Mouse (Mus musculus) testis, postnatal 10 days (tissue): Measurements from ENCODE around the gene H60b.
"Not testable (repeated sequence)": the region's sequence is repeated elsewhere in the genome, so short reads cannot be mapped to it uniquely, and the experiment has no call there.

Experiments
- DNase-seq: peaks from one replicate; pipeline ENCODE4 v3.0.0; 2021; ENCODE audit warnings: low spot score

The H60b gene

GRCm38 (mm10) chr10:22158310-22158999 lies at the start of gene H60b, which contains the start of gene Raet1e:
Gene H60b (plus strand): TSS chr10:22158586.
Gene Raet1e (plus strand): TSS chr10:22158569.
- peak; percentile 80 for DNase-seq

DNA sequence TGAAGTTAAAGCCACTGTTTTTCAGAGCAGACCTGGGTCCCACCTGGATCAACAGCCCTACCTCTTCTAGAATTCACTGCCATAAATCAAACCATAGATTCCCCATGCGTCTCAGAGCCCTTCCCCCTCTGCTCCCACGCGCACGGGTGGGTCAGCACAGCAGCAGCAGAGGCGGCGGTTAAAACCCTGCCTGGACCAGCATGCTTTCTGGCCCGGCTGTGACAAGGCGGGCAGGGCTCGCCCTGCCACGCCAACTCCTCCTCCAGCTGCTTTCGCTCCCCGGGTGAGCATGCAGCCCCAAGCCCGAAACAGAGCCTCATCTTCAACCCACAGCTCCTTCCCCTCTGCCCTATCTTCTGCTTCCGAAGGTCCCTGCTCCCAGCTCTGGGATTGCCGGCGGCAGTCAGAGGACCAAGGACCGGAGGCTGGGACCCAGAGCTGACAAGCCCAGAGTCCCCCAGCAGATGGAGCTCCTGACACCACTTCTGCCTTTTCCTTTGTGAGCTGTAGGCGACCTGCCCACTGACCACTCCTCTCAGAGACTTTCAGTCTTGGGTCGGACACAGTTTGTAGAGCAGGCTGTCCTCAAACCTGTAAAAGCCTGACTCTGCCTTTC lies 17.6 kb upstream of the H60b start:
- peak; percentile 84 for DNase-seq

- DNase-seq = peak; percentile 59
Observed at GRCm38 (mm10) chr10:22142194-22142593, 16.2 kb upstream of the H60b start.

DNA sequence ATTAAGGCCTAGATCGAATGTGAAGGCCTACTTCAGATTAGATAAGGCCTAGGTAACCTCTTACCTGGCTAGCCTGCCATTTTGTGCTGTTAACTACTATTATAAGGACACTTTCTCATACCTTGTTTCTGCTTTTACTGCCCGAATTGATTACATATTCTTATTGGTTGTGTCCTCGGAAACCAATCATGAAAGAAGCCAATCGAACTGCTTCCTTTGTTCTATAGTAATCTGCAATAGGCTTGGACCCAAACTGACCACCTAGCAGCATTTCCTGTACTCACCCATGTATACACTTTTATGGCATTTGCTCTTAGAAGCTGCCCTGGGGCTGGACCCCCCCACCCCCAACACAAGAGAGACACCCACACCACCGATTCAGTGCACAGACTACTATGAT lies 15.5 kb upstream of the H60b start:
- no peak for DNase-seq

- peak; percentile 82 for DNase-seq
Observed at GRCm38 (mm10) chr10:22148441-22149072, 9.8 kb upstream of the H60b start.

DNA sequence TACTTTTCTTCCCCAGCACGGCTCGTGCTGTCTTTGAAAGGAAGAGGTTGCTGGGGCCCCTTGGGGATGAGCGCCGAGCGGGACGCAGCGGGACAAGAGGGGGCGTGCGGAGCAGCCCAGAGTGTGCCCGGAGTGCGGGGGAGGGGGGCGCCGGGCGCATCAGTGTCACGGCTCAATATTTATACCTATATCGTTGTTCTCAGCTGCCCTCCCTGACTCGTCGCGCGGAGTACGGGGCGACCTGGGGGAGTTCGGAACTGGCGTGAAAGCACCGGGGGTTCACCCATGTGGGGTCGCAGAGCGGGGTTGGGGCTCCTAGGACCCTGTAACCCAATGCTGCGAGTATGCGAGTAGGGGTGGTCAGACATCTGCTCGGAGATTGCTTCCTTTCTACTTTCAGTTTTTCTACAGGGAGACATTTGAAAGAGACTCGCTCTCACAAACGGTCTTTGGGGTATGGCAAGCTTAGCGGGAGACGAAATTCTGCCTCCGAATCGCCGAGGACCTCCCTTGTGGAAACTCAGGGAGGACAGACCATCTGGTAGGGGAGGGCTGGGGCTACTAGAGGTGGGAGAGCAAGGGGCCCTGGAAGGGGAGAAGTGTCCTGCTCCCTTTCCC lies 9.2 kb upstream of the H60b start, which contains the start of gene E030030I06Rik:
E030030I06Rik (minus strand) TSS at position 198 of the 618 bp plus-strand sequence.
- peak; percentile 63 for DNase-seq

DNA sequence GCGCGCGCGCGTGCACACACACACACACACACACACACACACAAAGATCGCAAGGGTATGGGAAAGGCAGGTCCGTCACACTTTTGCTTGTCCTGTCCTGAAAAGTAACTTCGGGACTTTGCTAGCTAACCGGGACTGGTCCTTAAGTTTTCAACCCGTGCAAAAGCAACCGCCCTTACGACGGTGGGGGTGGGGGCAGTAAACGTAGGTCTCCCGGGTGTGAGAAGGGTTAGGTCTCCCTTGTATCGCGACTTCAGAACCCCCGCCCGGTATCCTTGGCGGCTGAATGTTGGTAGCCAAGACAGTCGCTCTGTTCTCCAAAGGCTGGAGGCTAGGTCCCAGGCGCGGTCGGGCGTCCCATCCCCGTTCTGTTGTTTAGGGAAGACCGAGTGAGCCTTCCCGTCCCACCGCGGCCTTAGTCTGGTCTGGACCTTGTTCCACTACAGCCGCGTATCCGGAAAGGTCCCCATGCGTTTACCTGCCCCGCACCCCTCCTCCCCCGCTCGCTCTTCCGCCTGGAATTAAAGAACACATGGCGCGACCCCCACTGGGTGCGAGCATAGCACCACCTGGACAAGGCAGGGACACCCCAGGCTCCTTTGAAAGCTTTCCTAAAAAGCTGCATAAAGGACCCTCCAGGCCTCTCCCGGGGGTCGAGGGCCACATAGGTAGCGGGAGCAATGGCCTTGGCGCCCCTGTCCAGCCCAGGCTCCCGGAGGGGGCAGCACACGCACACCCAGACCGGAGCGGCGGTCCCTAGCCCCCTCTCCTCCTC lies 8.5 kb upstream of the H60b start:
- DNase-seq = peak; percentile 44

- DNase-seq = peak; percentile 46
Observed at GRCm38 (mm10) chr10:22150593-22150992, 7.8 kb upstream of the H60b start.

GRCm38 (mm10) chr10:22151056-22151862 lies 7.1 kb upstream of the H60b start:
- peak; percentile 48 for DNase-seq

GRCm38 (mm10) chr10:22151863-22152640 lies 6.3 kb upstream of the H60b start:
- not testable (repeated sequence) for DNase-seq

DNA sequence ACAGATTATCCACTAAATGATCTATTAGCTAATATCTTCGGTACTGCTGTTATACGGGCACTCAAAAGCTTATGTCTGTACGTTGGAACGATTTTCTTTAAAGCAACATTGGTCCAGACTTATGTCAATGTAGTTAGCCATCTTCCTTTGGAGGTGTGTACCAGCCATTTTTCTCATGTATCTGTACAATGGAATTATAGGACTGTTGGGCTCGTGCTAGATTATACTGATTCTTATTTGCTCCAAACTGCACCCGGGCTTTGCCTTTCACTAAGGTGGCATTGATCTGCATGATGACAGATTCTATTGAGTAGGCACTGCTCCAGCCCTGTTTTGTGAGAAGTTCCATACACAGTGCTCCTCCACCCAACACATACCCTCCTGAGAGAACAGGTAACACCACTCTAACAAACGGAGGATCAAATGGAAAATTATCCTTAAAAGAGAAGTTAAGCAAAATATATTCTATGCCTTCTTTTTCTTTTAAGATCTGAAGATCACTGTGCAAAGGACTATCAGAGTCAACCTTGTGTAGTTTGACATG lies 5.2 kb upstream of the H60b start:
- not testable (repeated sequence) for DNase-seq

- DNase-seq = not testable (repeated sequence)
Observed at GRCm38 (mm10) chr10:22154127-22154526, 4.3 kb upstream of the H60b start.

- DNase-seq = no peak
Observed at GRCm38 (mm10) chr10:22154871-22155799, 3.3 kb upstream of the H60b start.

- no peak for DNase-seq
Observed at GRCm38 (mm10) chr10:22159131-22159561, 760 bp downstream of the H60b start.

- DNase-seq = no peak
Observed at GRCm38 (mm10) chr10:22159581-22160140, 1.3 kb downstream of the H60b start.

DNA sequence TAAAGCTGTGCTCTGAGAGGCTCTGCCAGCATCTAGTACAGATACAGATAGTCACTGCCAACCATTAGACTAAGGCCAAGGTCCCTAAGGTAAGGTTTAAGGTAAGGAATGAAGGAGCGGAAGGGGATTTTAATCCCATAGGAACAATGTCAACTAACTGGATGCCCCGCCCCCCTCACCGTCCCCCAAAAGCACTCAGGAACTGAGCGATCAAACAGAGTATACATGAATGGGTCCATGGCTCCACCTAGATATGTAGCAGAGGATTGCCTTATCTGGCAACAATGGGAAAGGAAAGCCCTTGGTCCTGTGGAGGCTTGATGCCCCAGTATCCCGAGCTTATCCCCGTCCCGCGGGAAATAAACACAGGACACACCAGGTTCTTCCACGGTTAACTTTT lies 4.9 kb downstream of the H60b start:
- not testable (repeated sequence) for DNase-seq

GRCm38 (mm10) chr10:22163705-22164583 lies 5.6 kb downstream of the H60b start:
- peak; percentile 84 for DNase-seq
